Mouse (Mus musculus): Measurements from ENCODE around the gene Evi2. TPM values are rescaled to one million over a fixed set of nuclear protein-coding genes. Genes with fewer than 3 reads are reported as not detected.

Evi2 gene
- 30.8 and 33.9 TPM in 2 replicates for polyA plus RNA-seq (2012; ENCODE audit: insufficient read depth, insufficient read length, missing spikeins)

DNA sequence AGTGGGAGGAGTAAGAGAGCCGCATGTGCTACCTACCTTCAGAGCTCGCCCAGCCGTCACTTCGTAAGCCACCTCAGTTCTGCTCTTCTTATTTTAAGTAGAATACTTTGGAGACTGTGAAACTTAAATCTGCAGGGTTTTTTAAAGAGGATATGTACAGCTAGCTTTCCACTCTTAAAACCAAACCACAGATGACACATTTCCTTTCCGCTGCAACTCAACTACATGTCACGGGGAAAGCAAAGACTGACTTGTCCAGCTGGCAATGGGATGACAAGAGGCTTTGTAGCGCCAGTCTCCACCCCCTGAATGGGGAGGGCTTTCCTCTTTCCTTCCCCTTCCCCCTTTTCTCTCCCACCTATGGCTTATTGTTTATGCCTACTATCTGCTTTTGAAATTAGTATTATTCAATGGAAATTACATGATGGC is at the start of gene Evi2, which contains the start of gene Evi2a:
Evi2 (minus strand) TSS at position 257 of the 429 bp plus-strand sequence.
Evi2a (minus strand) TSS at position 277 of the 429 bp plus-strand sequence.
- peaks cover 44% of the 10 kb centered on the region for H3K4me1 ChIP-seq (ENCODE audit: control insufficient read depth, insufficient read depth, low read length)
- peak within 1 kb of the TSS; percentile 93 for H3K27ac ChIP-seq (ENCODE audit: insufficient read depth, low read depth, low read length)
- TF ChIP-seq POLR2A (IDR thresholded peaks at IDR 0.05; ENCODE audit: borderline replicate concordance, low read depth, low read length) (no peak), CTCF (IDR thresholded peaks at IDR 0.05; ENCODE audit: low read depth, low read length) (no peak)
- H3K4me3 ChIP-seq (ENCODE audit: insufficient read depth, low read length): peak within 1 kb of the TSS; percentile 68

DNA sequence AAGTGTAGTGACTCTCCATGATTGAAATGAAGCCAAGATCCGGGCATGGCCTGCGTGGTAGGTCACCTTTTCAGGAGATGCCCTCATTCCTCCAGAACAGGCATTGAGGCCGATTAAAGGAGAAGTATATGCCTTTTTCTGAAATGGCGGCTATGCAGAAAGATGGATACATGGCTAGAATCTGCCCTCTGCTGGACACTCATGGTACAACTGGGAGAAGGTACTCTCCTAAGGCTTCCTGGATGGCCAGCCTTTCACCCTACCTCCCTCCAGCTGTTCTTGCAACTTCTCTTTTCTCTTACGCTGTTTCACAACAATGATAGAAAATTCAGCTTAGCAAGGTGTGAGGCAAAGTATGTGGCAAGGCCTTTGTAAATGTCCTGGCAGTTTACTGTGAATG is 47.4 kb upstream of the Evi2 start:
- no peak overlapping the region for H3K4me3 ChIP-seq (ENCODE audit: insufficient read depth, low read length)

DNA sequence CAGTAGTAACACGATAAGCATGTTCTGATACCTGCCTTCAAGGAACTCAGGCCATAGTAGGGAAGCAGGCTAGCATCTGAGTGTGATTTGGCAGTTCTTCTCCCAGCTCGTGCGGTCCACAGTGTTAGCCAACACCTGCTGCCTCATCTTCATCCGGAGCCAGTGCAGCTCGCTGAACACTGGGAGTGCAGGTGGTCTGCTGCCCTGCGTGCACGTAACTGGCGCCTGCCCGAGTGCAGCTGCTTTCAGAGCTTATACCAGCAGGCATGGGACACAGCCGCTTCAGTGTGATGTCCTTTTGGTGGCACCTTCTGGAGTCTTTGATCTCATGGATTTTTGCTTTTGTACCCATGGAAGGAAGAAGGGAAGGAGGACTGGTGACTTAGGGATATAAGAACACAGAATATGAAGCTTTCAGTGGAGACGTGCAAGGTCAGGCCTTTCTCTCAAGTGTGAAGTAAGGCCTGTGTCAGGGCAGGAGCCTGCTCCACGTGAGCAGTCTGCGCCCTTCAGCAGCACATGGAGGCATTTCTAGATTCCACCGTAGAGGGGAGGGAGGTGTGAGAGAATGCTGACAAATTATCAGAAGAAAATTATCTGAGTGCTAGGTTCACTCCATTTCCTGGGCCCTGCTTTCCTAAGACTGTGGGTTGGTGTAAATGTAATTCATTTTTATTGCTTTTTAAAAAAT is 45.1 kb upstream of the Evi2 start:
- TF ChIP-seq POLR2A (IDR thresholded peaks at IDR 0.05; ENCODE audit: borderline replicate concordance, low read depth, low read length): no peak
- no peak for TF ChIP-seq CTCF (IDR thresholded peaks at IDR 0.05; ENCODE audit: low read depth, low read length)

More for the DNA sequence above, 47.4 kb upstream of the Evi2 start:
- Histone ChIP-seq H3K27ac (ENCODE audit: insufficient read depth, low read depth, low read length) (no peak overlapping the region), H3K4me1 (ENCODE audit: control insufficient read depth, insufficient read depth, low read length) (peaks cover 4% of the 10 kb centered on the region)
- TF ChIP-seq CTCF (IDR thresholded peaks at IDR 0.05; ENCODE audit: low read depth, low read length): peak; percentile 7; the same call in 1 of the 2 replicates
- TF ChIP-seq POLR2A (IDR thresholded peaks at IDR 0.05; ENCODE audit: borderline replicate concordance, low read depth, low read length): no peak

DNA sequence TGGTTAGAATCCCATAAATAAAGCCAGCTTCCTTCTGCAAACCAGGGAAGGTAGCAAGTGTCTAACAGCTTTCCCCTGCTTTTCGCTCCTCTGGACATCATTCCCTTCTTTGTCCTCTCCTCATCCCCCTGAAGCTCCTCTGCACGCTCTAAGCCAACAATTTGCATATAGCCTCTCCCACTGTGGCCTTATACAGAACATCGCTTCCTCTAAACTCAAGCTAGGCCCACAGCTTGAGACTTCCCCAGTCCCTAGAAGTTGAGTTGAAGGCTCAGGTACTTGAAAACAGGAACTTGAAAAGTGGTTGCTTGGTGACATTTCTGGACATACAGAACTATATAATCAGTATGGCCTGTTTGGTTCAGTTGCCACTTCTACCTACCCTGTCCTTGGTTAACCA is 43.4 kb upstream of the Evi2 start:
- no peak overlapping the region for H3K4me3 ChIP-seq (ENCODE audit: insufficient read depth, low read length)
- no peak for TF ChIP-seq CTCF (IDR thresholded peaks at IDR 0.05; ENCODE audit: low read depth, low read length)
- no peak for TF ChIP-seq POLR2A (IDR thresholded peaks at IDR 0.05; ENCODE audit: borderline replicate concordance, low read depth, low read length)
- peaks cover 9% of the 10 kb centered on the region for H3K4me1 ChIP-seq (ENCODE audit: control insufficient read depth, insufficient read depth, low read length)
- no peak overlapping the region for H3K27ac ChIP-seq (ENCODE audit: insufficient read depth, low read depth, low read length)

More for the DNA sequence above, 45.1 kb upstream of the Evi2 start:
- no peak overlapping the region for H3K4me3 ChIP-seq (ENCODE audit: insufficient read depth, low read length)
- H3K27ac ChIP-seq (ENCODE audit: insufficient read depth, low read depth, low read length): no peak overlapping the region
- H3K4me1 ChIP-seq (ENCODE audit: control insufficient read depth, insufficient read depth, low read length): peaks cover 4% of the 10 kb centered on the region

DNA sequence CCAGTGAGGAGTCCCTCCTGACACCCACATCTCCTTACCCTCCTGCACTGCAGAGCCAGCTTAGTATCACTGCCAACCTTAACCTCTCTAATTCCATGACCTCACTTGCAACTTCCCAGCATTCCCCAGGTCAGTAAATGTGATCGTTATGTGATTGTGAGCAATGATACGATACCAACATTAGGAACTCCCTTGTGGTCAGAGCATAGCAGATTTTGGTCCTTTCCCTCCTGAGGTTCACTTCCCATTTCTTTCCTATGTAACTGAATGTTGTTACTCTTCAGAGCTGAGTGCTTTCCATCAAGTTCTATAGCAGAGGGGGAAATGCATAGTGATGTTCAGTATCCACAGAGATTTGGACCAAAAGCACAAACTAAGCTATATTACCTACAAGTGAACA is 39.9 kb upstream of the Evi2 start:
- no peak for TF ChIP-seq CTCF (IDR thresholded peaks at IDR 0.05; ENCODE audit: low read depth, low read length)
- peaks cover 9% of the 10 kb centered on the region for H3K4me1 ChIP-seq (ENCODE audit: control insufficient read depth, insufficient read depth, low read length)

DNA sequence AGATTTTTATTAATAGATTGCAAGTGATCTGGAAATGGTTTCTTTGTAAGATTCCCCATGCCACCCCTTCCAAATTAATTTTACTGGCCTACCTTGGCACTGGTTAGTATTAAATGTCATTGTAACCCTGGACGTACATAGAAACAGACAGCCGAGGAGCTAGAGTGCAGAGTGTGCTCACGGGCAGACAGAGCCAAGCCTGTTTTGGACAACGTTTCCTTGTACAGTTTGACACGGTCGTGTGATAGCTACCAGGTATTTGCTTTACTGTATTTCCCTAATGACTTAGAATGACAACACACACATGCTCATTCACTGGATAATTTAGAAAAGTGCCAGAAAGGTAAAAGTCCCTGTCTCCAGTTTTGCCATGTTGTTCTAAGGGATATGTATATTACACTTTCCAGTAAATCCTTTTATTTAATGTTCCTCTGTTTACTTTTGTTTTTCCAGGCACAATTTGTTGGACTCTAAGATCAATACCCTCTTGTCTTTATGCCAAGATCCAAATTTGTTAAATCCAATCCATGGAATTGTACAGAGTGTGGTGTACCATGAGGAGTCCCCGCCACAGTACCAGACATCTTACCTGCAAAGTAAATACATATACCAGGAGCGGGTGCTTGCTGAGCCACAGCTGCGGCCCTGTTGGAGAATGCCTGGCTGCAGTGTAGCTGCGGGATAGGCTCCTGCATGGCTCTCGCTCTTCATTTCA is 38.0 kb upstream of the Evi2 start:
- TF ChIP-seq CTCF (IDR thresholded peaks at IDR 0.05; ENCODE audit: low read depth, low read length) (no peak), POLR2A (IDR thresholded peaks at IDR 0.05; ENCODE audit: borderline replicate concordance, low read depth, low read length) (no peak)
- Histone ChIP-seq H3K27ac (ENCODE audit: insufficient read depth, low read depth, low read length) (no peak overlapping the region), H3K4me1 (ENCODE audit: control insufficient read depth, insufficient read depth, low read length) (peaks cover 5% of the 10 kb centered on the region; the same call in 1 of the 2 replicates), H3K4me3 (ENCODE audit: insufficient read depth, low read length) (no peak overlapping the region)

More for the DNA sequence above, 39.9 kb upstream of the Evi2 start:
- Histone ChIP-seq H3K4me3 (ENCODE audit: insufficient read depth, low read length) (no peak overlapping the region), H3K27ac (ENCODE audit: insufficient read depth, low read depth, low read length) (no peak overlapping the region)

DNA sequence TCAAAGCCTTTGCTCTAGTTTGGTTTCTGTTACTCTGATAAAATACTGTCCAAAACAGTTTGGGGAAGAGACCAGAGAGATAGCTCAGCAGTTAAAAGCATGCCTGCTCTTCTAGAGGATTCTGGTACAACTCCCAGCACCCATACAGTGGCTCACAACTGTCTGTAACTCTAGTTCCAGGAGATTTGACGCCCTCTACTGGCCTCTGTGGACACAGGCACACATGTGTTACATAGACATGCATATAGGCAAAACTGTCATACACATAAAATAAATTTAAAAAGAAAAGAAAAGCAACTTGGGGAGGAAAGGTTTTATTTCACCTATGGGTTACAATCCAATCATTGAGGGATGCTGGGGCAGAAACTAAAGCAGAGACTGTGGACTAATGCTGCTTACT is 36.6 kb upstream of the Evi2 start:
- TF ChIP-seq CTCF (IDR thresholded peaks at IDR 0.05; ENCODE audit: low read depth, low read length) (no peak), POLR2A (IDR thresholded peaks at IDR 0.05; ENCODE audit: borderline replicate concordance, low read depth, low read length) (no peak)
- Histone ChIP-seq H3K4me1 (ENCODE audit: control insufficient read depth, insufficient read depth, low read length) (peaks cover 5% of the 10 kb centered on the region; the same call in 1 of the 2 replicates), H3K27ac (ENCODE audit: insufficient read depth, low read depth, low read length) (no peak overlapping the region), H3K4me3 (ENCODE audit: insufficient read depth, low read length) (no peak overlapping the region)

DNA sequence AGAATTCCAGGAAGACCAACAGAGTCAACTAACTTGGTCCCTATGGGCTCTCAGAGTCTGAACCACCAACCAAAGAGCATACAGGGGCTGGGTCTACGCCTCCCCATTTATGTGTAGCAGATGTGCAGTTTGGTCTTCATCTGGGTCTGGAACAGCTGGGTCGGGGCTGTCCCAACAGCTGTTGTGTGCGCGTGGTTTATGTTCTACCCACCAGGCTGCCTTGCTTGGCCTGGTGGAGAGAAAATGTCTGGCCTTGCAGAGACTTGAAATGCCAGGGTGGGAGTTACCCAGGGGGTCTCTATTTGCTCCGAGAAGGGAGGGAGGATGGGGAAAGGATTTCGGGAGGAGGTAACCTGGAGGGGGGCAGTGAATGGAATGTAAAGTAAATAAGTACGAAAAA is 33.1 kb upstream of the Evi2 start:
- TF ChIP-seq CTCF (IDR thresholded peaks at IDR 0.05; ENCODE audit: low read depth, low read length): no peak
- TF ChIP-seq POLR2A (IDR thresholded peaks at IDR 0.05; ENCODE audit: borderline replicate concordance, low read depth, low read length): no peak
- Histone ChIP-seq H3K4me1 (ENCODE audit: control insufficient read depth, insufficient read depth, low read length) (no peaks in the 10 kb centered on the region), H3K4me3 (ENCODE audit: insufficient read depth, low read length) (no peak overlapping the region), H3K27ac (ENCODE audit: insufficient read depth, low read depth, low read length) (no peak overlapping the region)

DNA sequence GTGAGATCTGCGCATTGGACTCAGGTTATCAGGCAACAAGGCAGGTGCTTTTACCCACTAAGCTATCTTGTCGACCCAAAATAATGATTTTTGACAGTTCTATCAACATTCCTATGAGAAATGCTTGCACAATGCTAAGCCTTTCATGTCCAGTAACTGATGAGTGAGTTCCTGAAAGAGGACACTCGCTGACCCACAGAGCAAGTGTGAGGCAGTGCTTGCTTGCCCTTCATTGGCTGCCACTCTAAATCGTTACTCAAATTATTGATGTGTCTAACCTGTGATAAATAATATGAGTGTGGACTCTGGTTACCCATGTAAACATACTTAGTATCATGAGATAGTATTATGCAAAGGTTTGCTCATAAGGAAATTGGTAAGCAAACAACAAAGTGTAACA is 30.1 kb upstream of the Evi2 start:
- no peaks in the 10 kb centered on the region for H3K4me1 ChIP-seq (ENCODE audit: control insufficient read depth, insufficient read depth, low read length)
- H3K27ac ChIP-seq (ENCODE audit: insufficient read depth, low read depth, low read length): no peak overlapping the region
- TF ChIP-seq POLR2A (IDR thresholded peaks at IDR 0.05; ENCODE audit: borderline replicate concordance, low read depth, low read length) (no peak), CTCF (IDR thresholded peaks at IDR 0.05; ENCODE audit: low read depth, low read length) (no peak)
- H3K4me3 ChIP-seq (ENCODE audit: insufficient read depth, low read length): no peak overlapping the region

DNA sequence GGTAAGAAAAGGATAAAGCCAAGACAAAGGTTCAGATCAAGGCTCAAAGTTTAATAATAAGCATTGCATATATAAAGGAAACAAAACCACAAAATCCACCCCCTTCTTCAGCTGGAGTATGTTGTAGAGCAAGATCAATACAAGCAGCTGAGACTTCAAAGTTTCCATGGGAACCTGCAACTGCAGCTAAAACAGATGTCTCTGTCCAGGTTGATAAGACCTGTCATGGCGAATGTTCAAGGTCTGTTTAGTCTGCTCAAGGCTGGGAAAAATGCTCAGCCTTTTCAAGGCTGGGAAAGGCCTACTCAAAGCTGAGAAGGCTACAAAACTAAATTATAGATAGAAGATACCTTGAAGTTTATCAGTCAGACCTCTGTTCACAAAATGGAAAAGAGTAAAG is 22.2 kb upstream of the Evi2 start:
- TF ChIP-seq POLR2A (IDR thresholded peaks at IDR 0.05; ENCODE audit: borderline replicate concordance, low read depth, low read length) (no peak), CTCF (IDR thresholded peaks at IDR 0.05; ENCODE audit: low read depth, low read length) (no peak)
- no peak overlapping the region for H3K27ac ChIP-seq (ENCODE audit: insufficient read depth, low read depth, low read length)
- H3K4me1 ChIP-seq (ENCODE audit: control insufficient read depth, insufficient read depth, low read length): no peaks in the 10 kb centered on the region
- H3K4me3 ChIP-seq (ENCODE audit: insufficient read depth, low read length): no peak overlapping the region

Measured in bone marrow macrophage, adult 2 months (primary cell).